Mouse (Mus musculus) C2C12 (cell line): ENCODE measurements around the gene Dlx5.

Experiments
- CTCF ChIP-seq: IDR thresholded peaks from one replicate; pipeline ENCODE4 v1.5.1; 2011; ENCODE audit not compliant: control insufficient read depth, insufficient read depth, insufficient read length
- MAX ChIP-seq: IDR thresholded peaks from one replicate; pipeline ENCODE4 v1.6.1; 2011; ENCODE audit warnings: mild to moderate bottlenecking, control low read depth

DNA sequence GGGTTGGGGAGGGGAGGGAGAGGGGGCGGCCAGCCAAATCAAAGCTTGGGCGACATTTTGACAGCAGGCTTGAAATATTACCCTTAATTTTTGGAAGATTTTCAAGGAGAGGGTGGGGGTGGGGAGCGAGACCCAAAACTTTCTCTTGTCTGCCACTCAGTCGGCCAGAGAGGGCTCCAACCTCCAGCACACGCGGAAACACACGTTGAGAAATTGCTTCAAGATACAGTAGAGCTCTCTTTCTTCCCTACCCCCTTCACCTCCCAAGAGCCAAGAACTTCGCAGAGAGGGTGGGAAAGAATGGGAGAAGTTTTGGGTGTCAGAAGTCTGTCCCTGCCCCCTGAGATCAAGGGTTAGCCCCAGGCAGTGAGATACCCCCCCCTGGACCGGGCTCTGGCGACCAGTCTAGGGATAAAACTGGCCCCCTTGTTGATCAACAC is 26.1 kb downstream of the Dlx5 start:
- no peak for TF ChIP-seq CTCF
- TF ChIP-seq MAX, result no peak
